Mouse (Mus musculus): ENCODE measurements around the gene Lrrc8b.

DNA sequence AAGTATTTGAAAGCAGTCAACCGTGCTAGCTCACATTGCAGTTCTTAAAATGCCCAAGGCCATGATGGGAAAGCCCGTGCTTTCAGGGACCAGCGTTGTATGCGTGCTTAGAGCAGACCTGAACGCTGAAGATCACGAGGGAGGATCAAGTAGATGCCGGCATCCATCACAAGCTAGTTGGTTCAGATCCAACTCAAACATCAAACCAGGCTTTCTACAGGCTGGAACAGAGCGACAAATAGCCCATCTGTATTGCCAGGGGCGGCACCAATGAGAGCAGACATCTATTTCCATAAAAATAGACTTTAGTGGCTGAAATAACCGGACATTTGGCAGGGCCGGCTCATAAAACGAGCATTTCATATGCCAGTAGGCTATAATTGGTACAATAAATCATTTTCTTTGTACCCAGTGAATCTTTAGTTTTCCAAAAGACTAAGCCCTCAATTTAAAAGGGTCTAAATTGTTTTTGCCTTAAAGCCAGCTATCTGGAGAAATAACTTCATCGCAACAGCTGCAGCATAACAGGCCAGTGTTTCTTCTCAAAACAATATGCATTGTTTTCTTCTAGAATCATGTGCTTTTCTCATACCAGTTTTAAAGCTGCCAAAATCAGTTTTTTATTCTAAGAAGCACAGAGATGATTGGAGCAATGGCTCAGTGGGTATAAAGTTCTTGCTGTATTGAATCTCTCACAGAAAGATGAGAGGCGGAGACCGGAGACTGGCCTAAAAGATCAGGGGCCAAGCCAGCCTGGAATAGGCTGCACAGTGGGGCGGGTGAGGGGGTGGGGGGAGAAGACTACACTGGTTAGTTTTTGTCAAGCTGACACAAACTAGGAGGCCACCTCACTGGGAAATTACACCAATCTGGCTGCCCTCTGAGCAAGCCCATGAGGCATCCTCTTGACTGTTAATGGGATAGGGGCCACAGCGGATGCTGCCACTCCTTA is 14.9 kb upstream of the Lrrc8b start:
- no peak for TF ChIP-seq POLR2A (IDR thresholded peaks at IDR 0.05; ENCODE audit: borderline replicate concordance, extremely low read depth, insufficient read depth, insufficient read length, poor library complexity, severe bottlenecking)
- no peak for TF ChIP-seq CTCF (IDR thresholded peaks at IDR 0.05; ENCODE audit: borderline replicate concordance, extremely low read depth, insufficient read depth, insufficient read length)
